Mouse (Mus musculus): ENCODE measurements around the gene Zmat3. TPM values are rescaled to one million over a fixed set of nuclear protein-coding genes. Genes with fewer than 3 reads are reported as not detected.

The Zmat3 gene
- polyA plus RNA-seq (2014; fragmentation: Illumina TruSeq; extraction: RNeasy Lipid Tissue Mini Kit (QIAGEN cat#74804); ENCODE audit: low read depth, low replicate concordance): 6.0 TPM

DNA sequence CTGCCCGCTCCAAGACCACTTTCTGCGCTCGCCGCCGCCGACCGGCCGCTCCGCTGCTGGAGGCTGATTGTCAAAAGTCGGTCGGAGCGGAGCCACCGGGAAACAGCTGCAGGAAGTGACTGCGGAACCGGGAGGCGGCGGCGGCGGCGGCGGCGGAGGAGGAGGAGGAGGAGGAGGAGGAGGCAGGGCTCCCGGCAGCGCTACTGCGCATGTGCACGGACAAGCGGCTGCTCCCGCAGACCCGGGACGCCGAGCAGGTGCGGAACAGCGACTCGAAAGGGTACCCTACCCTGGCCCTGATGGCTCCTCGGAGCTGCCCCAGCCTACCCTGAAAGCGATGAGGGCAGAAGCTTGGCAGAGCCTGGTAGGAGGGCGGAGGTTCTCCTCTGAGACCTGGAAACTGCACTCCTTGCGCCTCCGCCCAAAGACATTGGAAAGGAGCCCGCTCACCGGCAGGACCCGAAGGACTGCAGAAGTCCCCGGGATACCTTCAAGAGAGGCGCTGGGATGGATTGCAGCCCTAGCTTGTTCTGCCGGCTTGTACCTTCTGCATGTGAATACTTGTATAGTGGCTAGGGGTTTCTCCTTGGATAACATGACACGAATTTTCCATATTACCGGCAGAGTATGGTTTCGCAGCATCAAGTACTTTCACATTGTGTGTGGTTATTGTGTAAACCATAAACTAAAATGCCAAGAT, at the start of gene Zmat3:
TSS of gene Zmat3 (minus strand) at position 469 of the 700 bp plus-strand sequence.

GRCm38 (mm10) chr3:32397461-32398174, 31.8 kb upstream of the Zmat3 start, which contains the start of gene Pik3ca:
Gene Pik3ca, plus strand, starts transcription at chr3:32397671.

Other genes starting within 250 kb of the Zmat3 start
- gene Pik3ca, start 31.7 kb upstream of the Zmat3 start, polyA plus RNA-seq (2014; fragmentation: Illumina TruSeq; extraction: RNeasy Lipid Tissue Mini Kit (QIAGEN cat#74804); ENCODE audit: low read depth, low replicate concordance): 44.8 TPM
- 0.94 TPM for gene Kcnmb3, start 126.2 kb upstream of the Zmat3 start, polyA plus RNA-seq (2014; fragmentation: Illumina TruSeq; extraction: RNeasy Lipid Tissue Mini Kit (QIAGEN cat#74804); ENCODE audit: low read depth, low replicate concordance)
- gene Zfp639, start 144.2 kb upstream of the Zmat3 start, polyA plus RNA-seq (2014; fragmentation: Illumina TruSeq; extraction: RNeasy Lipid Tissue Mini Kit (QIAGEN cat#74804); ENCODE audit: low read depth, low replicate concordance): 139 TPM
- gene Mfn1, start 163.5 kb upstream of the Zmat3 start, polyA plus RNA-seq (2014; fragmentation: Illumina TruSeq; extraction: RNeasy Lipid Tissue Mini Kit (QIAGEN cat#74804); ENCODE audit: low read depth, low replicate concordance): 192 TPM